Mouse (Mus musculus) embryonic facial prominence, embryonic 11.5 days (tissue): Measurements from ENCODE around the gene Car7. TPM values are rescaled to one million over a fixed set of nuclear protein-coding genes. Genes with fewer than 3 reads are reported as not detected.

ENCODE experiments used
- ATAC-seq: fragments of 200-750 bp; cut with Nextera tagmentation; replicated peaks from 2 replicates; pipeline ENCODE4 v1.8.0; 2017; ENCODE audit warnings: low read depth; ENCODE audit not compliant: insufficient number of reproducible peaks, low FRiP score, low TSS enrichment
- DNase-seq: peaks from one replicate; pipeline ENCODE4 v3.0.0-alpha.2; 2015; ENCODE audit warnings: low spot score
- H3K27ac ChIP-seq: fragments of 300-500 bp; sonication (generic); replicated peaks from 2 replicates; pipeline ENCODE4 v1.5.1; 2014; ENCODE audit warnings: mild to moderate bottlenecking, low read depth, low read length, control low read depth
- H3K27me3 ChIP-seq: fragments of 300-500 bp; sonication (generic); 2 replicates; pipeline ENCODE4 v1.6.1; 2014; ENCODE audit warnings: mild to moderate bottlenecking, low read length, moderate library complexity, mixed read lengths; ENCODE audit not compliant: control insufficient read depth, insufficient read depth
- H3K36me3 ChIP-seq: fragments of 300-500 bp; sonication (generic); replicated peaks from 2 replicates; pipeline ENCODE4 v1.6.1; 2014; ENCODE audit warnings: low read depth, mild to moderate bottlenecking, low read length, moderate library complexity, mixed read lengths; ENCODE audit not compliant: control insufficient read depth, insufficient read depth
- H3K4me1 ChIP-seq: fragments of 300-500 bp; sonication (generic); 2 replicates; pipeline ENCODE4 v1.6.1; 2014; ENCODE audit warnings: low read length, mixed read lengths; ENCODE audit not compliant: control insufficient read depth, insufficient read depth
- H3K4me2 ChIP-seq: fragments of 300-500 bp; sonication (generic); 2 replicates; pipeline ENCODE4 v1.6.1; 2014; ENCODE audit warnings: low read depth, mild to moderate bottlenecking, control low read depth, low read length, moderate library complexity
- H3K4me3 ChIP-seq: fragments of 300-500 bp; sonication (generic); 2 replicates; pipeline ENCODE4 v1.5.1; 2014; ENCODE audit warnings: low read depth, low read length, control low read depth
- H3K9ac ChIP-seq: fragments of 300-500 bp; sonication (generic); replicated peaks from 2 replicates; pipeline ENCODE4 v1.6.1; 2014; ENCODE audit warnings: mild to moderate bottlenecking, control low read depth, low read length
- H3K9me3 ChIP-seq: fragments of 300-500 bp; sonication (generic); replicated peaks from 2 replicates; pipeline ENCODE4 v1.6.1; 2016; ENCODE audit warnings: mild to moderate bottlenecking, low read length, inconsistent platforms, mixed read lengths; ENCODE audit not compliant: control insufficient read depth
- WGBS: fragments of 180-500 bp; shearing (Covaris S2); extraction: QIAGEN DNeasy Blood & Tissue Kit; methylation state at CpG from one replicate; pipeline ENCODE4 v1.1.7; 2014; 5-methylcytosine and 5-hydroxymethylcytosine counted together
- polyA plus RNA-seq: library from polyadenylated mRNA; unstranded; fragments of >200 nt; fragmentation: Nextera tagmentation; extraction: Ambion mirVana; gene quantifications from 2 replicates; pipeline ENCODE4 v1.2.1, GENCODE M21; 2014

Gene Car7
- polyA plus RNA-seq, result 0.64 and 1.5 TPM in 2 replicates

DNA sequence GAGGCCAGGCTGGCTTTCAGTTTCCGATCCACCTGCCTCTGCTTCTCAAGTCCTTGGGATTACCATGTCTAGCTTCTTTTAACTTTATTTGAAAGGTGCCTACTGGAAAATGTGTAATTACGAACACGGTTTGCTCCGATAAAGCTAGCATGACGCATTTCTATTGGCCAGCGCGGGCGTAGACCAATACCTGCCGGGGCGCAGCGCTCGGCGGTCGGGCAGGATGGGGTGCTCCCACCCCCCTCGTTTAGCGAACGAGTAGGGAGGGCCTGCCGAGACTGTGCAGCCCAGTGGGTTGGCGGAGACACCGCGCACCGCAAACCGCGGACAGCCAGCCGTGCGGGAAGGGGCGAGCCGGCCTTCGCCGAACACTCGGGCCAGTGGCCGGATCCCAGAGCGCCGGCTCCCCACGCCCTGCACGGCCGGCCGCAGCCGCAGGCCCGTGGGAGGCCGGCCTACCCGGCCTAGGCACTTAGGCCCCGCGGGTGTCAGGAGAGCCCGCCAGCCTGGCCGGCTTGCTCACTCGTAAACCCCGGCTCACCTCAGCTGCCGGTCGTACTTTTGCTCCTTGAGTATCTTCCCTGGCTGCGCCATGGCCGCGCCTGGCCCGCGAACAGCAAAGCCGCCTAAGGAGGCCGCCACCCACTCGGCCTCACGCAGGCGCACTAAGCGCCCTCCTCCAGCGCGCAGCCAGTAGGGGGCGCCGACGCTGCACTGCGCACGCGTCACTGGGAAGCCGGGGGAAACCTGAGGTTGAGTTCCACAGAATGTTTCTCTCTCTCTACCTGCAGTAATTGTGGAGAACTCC is at the start of gene Car7, which contains the start of gene Nae1:
Gene Car7, plus strand, starts transcription at position 719 of the 808 bp plus-strand sequence.
Gene Nae1, minus strand, starts transcription at position 667 of the 808 bp plus-strand sequence.
- Histone ChIP-seq H3K4me1 (no peaks in the 10 kb centered on the region; the same call in 1 of the 2 replicates), H3K4me3 (peak within 1 kb of the TSS; percentile 92), H3K36me3 (no peaks in the 10 kb centered on the region), H3K9ac (peak within 1 kb of the TSS; percentile 97), H3K27ac (peak within 1 kb of the TSS; percentile 70; the same call in 1 of the 2 replicates), H3K9me3 (no peaks in the 10 kb centered on the region), H3K4me2 (peak within 1 kb of the TSS; percentile 58), H3K27me3 (no peaks in the 10 kb centered on the region)
- DNase-seq, result peak; percentile 95
- WGBS, result under 1% methylated on average over 56 of the region's 70 CpGs
- peak; percentile 95 for ATAC-seq

DNA sequence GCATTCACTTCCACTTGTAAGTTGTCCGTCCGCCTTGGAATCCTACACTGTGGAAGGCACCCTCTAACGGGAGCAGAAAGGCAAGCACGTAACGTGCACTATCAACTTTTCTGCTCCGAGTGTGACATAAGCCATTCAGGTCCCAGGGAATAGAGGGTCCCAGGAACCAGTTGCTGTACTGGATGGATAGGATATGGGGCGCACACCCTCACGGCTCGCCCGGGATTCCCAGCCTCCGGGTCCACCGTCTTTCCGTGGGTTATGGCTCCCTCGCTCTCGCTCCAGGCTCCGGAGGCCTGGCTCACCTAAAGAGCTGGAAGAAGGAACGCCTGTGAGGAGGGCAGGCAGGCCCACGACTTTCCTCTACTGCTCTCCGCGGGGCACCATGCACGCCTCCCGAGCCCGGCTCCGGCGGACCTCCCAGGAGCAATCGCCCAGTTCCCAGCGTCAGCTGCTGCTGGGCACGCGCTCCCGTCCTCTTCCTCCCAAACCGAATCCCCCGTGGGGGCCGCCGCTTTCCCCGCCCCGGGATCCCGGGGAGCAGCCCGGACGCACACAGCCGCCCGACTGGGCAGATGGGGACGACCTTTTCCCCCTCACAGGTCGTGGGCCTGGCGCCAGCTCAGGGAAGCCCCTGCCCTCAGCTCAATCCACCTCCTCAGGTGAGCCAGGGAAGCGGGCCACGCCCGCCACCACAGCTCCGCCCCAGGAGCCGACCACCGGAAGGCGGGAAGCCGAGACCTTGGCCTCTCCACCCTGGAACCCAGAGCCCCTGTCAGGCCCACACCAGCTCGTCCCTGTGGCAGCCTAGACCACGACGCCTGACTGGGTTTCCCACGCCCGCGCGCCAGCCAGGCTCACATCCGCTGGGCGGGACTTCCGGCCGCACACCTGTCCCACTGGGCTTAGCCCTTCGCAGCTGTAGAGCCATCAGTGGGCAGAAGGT is 25.2 kb upstream of the Car7 start, which contains the start of gene Terb1:
Gene Terb1, minus strand, starts transcription at position 850 of the 946 bp plus-strand sequence.
- Histone ChIP-seq H3K27ac (no peak within 1 kb of the TSS), H3K9ac (peak within 1 kb of the TSS; percentile 79), H3K36me3 (peaks cover 3% of the 10 kb centered on the region; the same call in 1 of the 2 replicates), H3K9me3 (no peaks in the 10 kb centered on the region), H3K4me2 (peak within 1 kb of the TSS; percentile 100), H3K27me3 (no peaks in the 10 kb centered on the region), H3K4me1 (no peaks in the 10 kb centered on the region), H3K4me3 (peak within 1 kb of the TSS; percentile 59)
- ATAC-seq (peak; percentile 71), DNase-seq (peak; percentile 43)
- 2% methylated on average over 60 of the region's 64 CpGs for WGBS

DNA sequence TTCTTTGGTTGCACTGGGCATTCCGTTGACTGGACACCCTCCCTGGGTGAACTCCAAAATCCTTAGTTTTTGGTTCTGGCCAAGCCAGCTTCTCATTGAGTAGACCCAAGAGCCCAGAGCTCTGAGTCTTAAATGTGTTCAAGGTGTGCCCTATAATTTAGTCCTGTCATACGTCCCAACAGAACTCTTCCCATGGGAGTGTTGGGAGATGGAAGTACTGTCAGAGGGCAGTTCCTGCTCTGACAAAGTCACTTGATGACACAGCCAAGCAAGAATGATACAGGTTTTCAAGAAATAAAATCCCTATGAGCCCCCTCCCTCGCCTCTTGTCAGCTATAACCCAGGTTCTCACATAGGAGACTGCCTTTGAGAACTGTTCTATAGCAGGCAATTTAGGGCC is 24.4 kb upstream of the Car7 start:
- peak overlapping the region; percentile 100; the same call in 1 of the 2 replicates for H3K4me2 ChIP-seq
- no peak overlapping the region for H3K27ac ChIP-seq
- H3K36me3 ChIP-seq, result peaks cover 3% of the 10 kb centered on the region
- DNase-seq (no peak), ATAC-seq (no peak)
- H3K27me3 ChIP-seq, result no peaks in the 10 kb centered on the region
- H3K9ac ChIP-seq, result no peak overlapping the region
- H3K4me1 ChIP-seq, result no peaks in the 10 kb centered on the region
- no peaks in the 10 kb centered on the region for H3K9me3 ChIP-seq
- H3K4me3 ChIP-seq, result no peak overlapping the region; the same call in 1 of the 2 replicates
- WGBS, result 79% methylated on average over 3 of the region's 3 CpGs

DNA sequence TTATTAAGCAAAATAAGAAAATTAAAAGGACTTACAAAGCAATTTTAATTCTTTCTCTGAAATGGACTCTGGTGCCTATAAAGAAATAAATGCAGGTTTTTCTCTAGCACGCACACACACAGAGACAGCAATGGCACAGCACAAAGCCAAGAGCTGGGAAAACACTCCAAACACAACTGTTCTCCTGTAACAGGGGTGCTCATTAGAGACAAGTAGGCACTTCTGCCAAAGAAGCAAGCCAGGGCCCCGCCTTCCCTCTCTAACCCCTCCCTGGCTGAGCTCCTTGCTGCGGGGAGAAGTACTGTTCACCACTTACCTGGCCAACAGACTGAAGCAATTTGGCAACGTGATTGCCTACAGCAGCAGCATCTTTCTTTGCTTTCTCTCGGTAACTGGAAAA is 16.6 kb upstream of the Car7 start:
- Histone ChIP-seq H3K36me3 (peaks cover 1% of the 10 kb centered on the region), H3K9ac (no peak overlapping the region), H3K4me2 (no peak overlapping the region), H3K9me3 (no peaks in the 10 kb centered on the region), H3K27ac (no peak overlapping the region), H3K4me3 (no peak overlapping the region), H3K27me3 (no peaks in the 10 kb centered on the region), H3K4me1 (no peaks in the 10 kb centered on the region)
- DNase-seq (no peak), ATAC-seq (no peak)
- 80% methylated on average over 5 of the region's 5 CpGs for WGBS

DNA sequence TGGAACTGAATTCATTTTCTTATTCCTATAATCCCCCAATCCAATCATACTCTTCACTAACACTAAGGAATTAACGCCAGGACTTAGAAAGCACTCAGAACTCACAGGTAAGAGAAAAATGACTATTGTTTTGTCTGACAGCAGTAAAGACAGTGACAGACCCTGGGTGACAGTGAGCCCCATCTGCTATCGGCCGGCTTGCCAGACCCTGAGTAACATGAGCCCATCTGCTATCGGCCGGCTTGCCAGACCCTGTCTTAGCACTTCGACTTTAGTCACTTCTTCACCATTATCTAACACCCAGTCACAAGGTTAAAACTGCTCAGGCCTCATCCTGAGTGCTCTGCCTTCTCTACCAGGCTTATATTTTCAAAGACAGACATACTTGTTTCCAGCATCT is 4.8 kb upstream of the Car7 start:
- Histone ChIP-seq H3K9ac (no peak overlapping the region), H3K27ac (no peak overlapping the region), H3K4me2 (no peak overlapping the region), H3K4me1 (no peaks in the 10 kb centered on the region; the same call in 1 of the 2 replicates), H3K4me3 (no peak overlapping the region), H3K36me3 (no peaks in the 10 kb centered on the region; the same call in 1 of the 2 replicates), H3K27me3 (no peaks in the 10 kb centered on the region), H3K9me3 (no peaks in the 10 kb centered on the region)
- no peak for DNase-seq
- WGBS, result 88% methylated on average over 6 of the region's 6 CpGs
- ATAC-seq, result no peak

DNA sequence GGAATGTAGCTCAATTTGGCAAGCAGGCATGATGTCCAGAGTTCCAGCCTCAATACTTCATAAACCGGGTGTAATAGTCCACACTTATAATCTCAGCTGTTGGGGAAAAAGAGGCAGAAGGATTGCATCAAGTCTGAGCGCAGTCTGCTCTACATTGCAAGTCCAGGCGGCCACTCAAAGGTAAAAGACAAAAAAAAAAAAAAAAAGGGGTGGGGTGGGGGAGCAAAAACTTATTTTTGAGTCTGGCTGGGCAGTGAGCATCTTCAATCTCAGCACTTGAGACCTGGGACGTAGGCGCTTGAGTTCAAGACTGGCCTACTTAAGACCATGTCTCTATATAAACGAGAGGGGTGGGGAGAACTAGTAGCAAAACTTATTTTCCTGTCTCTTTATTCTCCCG is 938 bp upstream of the Car7 start:
- peak overlapping the region; percentile 58 for H3K4me2 ChIP-seq
- peak overlapping the region; percentile 92 for H3K4me3 ChIP-seq
- ATAC-seq (no peak), DNase-seq (no peak)
- H3K9ac ChIP-seq, result peak overlapping the region; percentile 97
- H3K36me3 ChIP-seq, result no peaks in the 10 kb centered on the region
- 23% methylated on average over 7 of the region's 7 CpGs for WGBS
- H3K9me3 ChIP-seq, result no peaks in the 10 kb centered on the region
- no peaks in the 10 kb centered on the region for H3K27me3 ChIP-seq
- no peaks in the 10 kb centered on the region; the same call in 1 of the 2 replicates for H3K4me1 ChIP-seq
- no peak overlapping the region for H3K27ac ChIP-seq

DNA sequence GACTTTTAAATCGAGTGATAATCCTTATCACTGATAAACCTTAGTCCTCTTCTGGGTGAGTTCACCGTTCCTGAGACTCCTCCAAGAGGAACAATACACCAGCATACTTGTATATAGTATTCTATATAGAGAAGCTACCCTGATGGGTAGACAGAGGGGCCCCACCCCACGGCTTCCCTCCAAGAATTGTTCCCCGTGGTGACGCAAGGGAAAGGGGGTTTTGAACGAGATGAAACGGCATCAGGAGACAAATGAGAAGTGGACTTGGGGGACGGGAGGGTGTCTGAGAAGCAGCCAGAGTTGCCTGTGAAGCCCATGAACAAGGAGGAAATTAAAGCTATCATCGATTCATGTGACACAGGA is 271 bp downstream of the Car7 start:
- no peak for DNase-seq
- WGBS, result 12% methylated on average over 9 of the region's 9 CpGs

More for the DNA sequence above, 271 bp downstream of the Car7 start:
- Histone ChIP-seq H3K4me1 (no peaks in the 10 kb centered on the region; the same call in 1 of the 2 replicates), H3K27ac (no peak overlapping the region), H3K36me3 (no peaks in the 10 kb centered on the region), H3K9ac (peak overlapping the region; percentile 97), H3K4me2 (peak overlapping the region; percentile 35), H3K27me3 (peaks cover 1% of the 10 kb centered on the region), H3K9me3 (no peaks in the 10 kb centered on the region), H3K4me3 (peak overlapping the region; percentile 92)
- ATAC-seq, result 0 out of 2 replicates have a peak, but pooled peaks have one; percentile 24
